Mouse (Mus musculus) left cerebral cortex, adult 9 months (tissue): ENCODE measurements around the gene Kars.

Experiments used
- DNase-seq, 2 experiments: peaks; one replicate each; pipeline ENCODE4 v3.0.0; 2022; ENCODE audit warnings: low spot score in 2 of 2

The Kars gene

DNA sequence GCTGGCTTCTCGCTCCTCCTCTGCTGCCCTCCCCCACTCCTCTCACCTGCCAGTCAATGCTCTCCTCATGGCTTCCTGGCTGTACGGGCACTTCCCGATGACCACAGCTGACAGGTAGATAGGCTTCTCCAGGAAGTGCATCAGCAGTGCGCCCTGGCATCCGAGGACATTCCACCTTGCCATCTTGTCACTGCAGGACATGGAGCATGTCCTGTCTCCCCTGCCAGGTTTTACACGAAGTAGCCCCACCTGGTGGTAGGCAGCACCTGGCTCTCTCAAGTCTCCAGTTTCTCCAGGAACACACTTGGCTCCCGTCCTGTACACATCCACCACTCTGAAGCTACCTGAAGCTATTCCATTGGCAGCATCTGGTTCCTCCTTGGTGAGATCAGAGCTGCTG lies 29.0 kb downstream of the Kars start:
- DNase-seq, result no peak

DNA sequence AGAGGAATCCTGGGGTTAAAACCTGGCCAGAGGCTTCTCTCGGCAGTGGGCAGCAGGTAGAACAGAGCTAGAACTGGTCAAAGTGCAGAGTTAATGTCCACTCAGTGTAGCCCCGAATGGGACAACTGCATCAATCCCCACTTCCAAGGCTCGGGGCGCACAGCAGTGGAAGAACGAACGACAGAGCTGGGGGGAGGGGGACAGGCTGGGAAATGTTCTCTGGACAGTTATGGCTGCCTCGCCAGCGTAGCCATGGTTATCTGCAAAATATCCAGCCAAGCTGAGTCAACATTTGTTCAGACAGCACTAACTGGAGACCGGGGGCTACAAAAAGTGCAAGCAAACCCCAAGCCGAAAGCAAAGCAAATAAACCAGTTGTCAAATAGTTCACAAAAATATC lies 33.0 kb downstream of the Kars start:
- no peak for DNase-seq

DNA sequence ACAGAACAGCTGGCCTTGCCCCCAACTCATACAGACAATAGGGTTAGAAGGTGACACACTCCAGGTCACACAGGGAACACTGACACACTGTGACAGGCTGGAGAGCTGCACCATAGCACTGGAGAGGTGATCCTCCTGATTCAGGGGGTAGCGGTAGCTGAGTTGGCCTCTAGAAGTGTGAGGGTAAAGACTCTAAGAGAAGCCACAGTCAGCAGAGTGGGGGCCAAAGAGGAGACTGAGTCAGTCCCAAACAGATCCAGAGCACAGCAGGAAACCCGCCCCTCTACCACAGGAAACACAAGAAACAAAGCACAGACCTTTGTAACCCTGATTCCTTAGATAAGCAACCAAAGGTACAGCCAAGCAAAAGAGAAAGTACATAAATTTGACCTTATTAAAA lies 34.8 kb downstream of the Kars start:
- no peak for DNase-seq

DNA sequence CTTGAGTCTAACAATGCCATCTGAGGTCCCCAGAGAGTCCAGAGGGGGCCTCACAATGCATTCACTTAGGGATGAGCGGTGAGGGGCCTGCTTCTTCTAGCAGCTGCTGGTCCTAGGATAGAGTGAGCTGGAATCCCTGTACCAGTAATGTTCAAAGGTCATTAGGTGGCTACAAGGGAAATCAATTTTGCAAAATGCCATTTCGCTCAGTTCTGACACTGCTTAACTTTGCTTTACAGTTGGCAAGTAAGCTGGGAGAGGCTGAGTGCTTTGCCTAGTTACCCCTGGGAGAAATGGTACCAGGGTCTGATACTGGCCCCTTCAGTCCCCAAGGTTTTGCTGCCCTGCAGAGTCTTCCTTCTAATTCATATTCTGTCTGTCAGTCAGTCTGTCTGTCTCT lies 35.4 kb downstream of the Kars start:
- DNase-seq, result no peak

DNA sequence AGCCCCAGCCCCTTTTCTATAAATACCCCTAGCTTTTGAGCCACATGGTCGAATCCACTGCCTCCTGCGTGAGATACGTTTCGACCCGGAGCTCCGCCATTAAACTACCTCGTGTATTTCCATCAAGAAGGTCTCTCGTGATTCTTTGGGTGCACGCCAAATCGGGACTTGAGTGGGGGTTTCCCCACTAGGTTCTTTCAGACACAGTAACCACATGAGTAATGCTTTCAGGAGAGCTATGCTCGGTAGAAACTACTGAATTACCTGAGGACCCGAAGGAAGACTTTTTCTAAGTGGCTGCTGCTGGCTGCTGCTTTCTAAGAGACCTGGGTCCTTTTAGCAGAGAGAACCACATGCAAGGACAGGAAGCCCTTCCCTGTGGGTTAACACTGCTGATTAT lies 37.0 kb downstream of the Kars start:
- DNase-seq, result no peak

DNA sequence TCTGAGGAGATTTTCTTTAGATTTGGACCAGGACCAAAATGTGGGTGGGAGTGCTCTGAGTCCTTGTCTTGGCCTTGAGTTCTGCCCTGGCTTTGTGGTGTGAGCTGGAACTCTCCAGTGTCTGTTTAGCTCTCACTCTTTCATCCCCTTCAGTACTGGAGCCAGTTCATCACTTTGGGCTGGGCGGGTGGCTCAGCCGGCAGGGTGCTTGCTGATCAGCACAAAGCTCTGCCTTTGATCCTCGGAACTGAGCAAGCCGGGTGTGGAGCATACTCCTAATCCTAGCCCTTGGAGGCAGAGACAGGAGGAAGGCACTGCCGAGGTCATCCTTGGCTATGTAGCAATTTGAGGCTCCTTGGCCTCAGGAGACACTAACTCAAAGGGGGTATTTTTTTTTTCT lies 42.1 kb downstream of the Kars start:
- DNase-seq, result no peak

DNA sequence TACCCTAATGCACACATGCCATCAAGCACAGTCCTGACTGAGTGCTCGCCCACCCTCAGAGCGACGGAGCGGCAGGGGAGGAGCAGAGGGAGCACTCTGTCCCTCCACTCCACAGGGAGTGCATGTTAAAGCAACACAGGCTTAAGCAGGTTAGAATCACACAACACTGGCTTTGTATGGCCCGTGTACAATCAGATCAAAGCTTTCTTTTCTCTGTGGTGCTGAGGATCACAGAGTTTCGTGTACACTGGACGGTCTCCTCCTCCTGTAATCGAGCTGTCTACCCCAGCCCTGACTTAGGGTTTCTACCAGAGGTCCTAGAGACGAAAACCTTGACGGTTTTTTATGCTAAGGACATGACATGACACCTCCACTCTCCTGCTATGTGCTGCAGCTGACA lies 42.6 kb downstream of the Kars start:
- no peak for DNase-seq

DNA sequence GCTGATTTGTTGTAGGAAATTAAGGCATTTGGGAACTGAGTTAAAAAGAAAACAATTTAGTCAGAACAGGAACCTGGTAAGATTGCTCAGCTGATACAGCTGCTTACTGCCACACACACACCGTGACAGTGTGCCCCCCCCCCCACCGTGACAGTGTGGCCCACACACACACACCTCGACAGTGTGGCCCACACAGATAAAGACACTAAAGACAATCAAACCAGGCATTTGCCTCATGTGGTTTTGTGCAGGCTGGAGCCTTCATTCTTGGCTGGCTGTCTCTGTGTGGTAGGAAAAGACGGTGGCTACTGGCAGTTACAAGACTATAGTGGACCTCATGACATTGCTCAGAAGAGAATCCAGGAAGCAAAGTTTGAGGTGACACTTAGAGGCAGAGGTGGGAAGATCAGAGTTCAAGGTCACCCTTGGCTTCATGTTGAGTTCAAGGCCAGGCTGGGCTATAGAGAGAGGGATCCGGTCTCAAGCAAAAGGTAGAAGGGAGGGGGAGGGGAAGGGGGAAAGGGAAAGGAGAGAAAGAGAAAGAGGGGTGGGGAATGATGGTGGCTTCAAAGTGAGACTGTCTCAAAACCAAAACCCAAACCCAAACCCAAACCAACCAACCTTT lies 43.8 kb downstream of the Kars start:
- DNase-seq, result no peak

DNA sequence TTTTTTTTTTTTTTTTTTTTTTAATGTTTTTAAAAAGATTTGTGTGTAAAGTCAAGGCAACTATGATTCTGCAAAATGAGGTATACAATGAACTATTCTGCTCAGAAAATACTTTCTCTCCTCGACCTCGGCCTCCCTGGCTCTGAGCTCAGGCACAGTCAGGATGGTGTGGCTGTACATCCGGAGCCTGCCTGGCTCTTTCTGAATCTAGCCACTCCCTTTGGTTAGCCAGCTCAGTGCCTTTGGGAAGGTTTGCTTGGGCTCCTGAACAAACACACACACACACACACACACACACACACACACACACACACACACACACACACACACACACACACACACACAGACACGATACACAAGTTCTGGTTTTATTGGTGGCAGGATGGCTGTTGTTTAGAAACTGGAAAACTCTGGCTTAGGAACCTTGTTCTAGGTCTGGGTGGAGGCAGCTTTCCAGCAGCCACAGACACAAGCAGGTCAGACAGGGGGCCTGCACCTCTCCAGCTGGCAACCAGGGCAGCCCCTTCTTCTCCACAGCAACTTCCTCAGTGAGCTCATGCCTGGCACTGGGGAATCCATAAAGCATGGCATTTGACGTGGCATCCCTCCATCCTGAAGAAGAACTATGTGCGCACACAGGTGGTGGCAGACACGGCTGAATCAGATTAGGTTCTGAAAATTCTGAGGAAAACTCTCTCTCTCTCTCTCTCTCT lies 46.1 kb downstream of the Kars start:
- no peak for DNase-seq

DNA sequence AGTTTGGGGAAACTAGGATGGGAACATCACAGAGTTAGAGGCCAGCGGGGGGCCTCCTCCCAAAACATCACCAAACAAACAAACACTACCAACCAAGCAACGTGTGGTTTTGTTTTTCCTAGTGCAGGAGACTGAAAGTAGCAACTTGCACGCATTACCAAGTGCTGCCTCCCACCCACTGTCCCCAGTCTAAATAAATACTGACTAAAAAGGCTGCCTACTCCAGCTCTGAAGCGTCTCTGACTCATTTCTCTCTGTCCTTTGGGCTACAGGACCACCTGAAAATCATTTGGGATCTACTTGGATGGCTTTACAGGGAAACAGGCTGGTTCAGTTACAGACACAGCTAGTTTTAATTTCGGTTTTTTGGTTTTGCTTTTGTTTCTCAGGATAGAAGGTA lies 46.8 kb downstream of the Kars start:
- DNase-seq, result no peak

DNA sequence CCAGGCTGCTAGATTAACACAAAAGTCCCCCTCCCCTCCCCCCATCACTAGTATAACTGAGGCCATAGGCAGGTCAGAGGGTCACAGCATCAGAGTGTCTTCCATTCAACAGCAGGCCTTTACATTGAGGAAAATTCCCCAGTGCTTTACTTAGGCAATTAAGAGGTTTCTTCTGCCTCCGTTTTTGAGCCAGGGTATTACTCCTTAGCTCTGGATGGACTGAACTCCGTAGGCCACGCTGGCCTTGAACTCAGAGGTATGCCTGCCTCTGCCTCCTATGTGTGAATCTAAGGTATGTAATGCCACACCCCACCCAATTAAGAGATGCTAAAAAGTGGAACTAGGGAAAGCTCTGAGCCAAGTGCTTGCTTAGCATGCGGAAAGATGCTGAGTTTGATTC lies 47.6 kb downstream of the Kars start:
- no peak for DNase-seq

DNA sequence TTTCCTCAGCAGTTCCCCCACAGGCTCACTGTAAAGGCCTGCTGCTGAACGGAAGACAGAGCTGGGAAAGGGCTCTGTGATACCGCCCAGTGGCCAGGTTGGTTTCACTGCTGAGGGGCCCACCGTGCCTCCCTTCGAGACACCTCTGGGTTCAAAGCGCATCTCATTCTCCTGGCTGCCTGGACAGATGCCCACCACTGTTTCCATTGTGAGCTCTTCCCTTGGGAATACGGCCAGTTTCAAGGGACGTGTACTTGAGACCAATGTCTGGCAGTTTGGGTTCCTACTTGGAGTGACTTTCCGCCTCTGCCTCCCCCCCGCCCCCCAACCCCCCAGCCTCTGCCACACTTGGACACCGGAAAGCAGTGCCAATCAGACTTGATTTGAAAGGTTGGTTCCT lies 48.0 kb downstream of the Kars start:
- DNase-seq, result no peak

DNA sequence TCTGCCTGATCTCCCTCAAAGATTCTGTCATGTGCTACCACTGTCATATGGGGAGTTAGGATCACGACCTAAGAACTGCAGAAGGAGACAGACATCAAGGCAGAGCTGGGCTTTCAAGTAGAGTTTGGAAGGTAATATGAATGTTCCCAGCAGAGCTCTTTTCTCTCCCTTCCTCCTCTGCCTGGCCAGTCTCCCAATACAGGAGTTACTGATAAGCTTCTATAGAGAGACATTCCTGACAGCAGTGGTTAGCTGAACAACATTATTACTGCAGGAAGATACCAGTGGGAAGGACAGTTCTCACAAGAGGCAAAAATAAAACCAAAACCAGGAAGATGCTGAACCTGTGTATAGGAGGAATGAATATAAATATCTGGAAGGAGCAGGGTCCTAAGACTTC lies 48.5 kb downstream of the Kars start:
- DNase-seq, result no peak

DNA sequence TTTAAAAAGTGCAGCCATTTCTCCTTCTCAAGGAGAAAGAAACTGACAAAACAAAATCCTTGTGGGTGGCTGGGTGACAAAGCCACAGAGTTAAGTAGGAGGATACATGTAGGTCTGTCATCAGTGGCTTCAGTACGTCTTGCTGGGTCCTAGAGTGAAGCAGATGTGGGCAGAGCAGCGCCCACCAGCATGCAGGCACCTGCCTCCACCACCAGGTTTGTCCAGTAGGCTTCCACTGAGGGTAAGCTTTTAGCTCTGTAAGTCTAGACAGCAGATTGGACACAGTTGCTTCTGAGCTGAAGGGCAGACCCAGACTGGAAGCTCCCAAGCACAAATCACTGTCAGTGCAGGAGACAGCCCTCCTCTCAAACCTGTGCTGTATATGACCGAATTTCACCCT lies 49.8 kb downstream of the Kars start:
- no peak for DNase-seq

DNA sequence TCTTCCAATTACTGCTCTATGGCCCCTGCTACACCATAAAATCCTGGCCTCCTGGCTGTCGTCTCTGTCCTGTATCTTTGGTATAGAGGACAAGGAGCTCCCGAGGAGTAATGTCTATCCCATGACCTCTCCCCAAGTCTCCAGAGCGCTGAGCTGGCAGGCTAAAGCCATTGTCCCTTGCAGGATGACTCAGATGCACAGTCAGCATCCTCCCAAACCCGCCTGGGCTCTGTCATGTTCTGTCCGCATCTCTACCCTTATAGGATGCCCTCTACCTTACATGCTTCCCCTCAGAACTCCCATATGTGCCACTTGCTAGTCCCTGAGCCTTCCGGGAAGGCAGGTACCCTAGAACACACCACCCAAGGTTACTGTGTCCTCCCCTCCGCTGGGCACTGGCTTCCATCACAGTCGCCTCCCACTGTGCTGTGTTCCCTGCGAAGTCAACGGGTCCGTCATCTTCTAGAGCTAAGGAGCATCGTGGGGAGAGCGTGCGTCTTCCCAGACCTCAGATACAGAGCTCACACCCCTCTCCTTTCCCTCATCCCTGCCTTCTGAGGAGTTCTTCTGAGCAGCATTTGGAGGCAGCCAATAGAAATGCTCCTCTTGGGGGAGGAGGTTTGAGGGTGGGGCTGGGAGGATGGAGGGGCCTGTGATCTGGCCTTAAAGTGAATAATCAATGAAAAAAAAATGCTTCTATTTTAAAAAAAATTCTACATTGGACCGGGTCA lies 50.4 kb downstream of the Kars start:
- DNase-seq, result no peak

DNA sequence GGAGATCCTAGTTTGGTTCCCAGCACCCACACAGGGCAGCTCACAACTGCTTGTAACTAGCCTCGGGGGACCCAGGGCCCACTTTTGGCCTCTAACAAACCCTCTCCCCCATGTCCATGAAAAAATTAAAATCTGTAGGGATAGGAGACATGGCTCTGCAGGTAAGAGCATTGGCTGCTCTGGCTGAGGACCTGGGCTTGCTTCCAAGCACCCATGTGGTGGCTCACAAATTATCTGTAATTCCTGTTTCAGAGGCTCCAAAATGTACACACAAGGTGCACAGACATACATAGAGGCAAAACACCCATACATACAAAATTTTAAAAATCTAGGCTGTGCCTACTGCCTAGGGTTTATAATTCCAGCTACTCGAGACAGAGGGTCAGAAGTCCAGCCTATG lies 53.9 kb downstream of the Kars start:
- no peak for DNase-seq

DNA sequence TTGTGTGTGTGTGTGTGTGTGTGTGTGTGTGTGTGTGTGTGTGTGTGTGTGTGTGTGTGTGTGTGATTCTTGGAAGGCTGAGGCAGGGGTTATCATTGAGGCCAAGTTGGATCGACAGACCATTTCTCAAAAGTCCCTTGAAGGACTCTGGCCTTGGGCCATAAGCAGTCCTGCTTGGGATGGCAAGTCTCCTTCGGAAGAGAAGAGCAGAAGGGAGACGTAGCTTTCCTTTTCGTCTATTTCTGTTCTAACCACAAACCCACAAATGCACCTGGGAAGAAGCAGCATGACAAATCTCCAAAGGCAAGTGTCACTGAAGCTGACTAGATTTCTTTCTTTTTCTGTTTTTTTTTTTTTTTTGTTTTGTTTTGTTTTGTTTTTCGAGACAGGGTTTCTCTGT lies 55.2 kb downstream of the Kars start:
- no peak for DNase-seq

DNA sequence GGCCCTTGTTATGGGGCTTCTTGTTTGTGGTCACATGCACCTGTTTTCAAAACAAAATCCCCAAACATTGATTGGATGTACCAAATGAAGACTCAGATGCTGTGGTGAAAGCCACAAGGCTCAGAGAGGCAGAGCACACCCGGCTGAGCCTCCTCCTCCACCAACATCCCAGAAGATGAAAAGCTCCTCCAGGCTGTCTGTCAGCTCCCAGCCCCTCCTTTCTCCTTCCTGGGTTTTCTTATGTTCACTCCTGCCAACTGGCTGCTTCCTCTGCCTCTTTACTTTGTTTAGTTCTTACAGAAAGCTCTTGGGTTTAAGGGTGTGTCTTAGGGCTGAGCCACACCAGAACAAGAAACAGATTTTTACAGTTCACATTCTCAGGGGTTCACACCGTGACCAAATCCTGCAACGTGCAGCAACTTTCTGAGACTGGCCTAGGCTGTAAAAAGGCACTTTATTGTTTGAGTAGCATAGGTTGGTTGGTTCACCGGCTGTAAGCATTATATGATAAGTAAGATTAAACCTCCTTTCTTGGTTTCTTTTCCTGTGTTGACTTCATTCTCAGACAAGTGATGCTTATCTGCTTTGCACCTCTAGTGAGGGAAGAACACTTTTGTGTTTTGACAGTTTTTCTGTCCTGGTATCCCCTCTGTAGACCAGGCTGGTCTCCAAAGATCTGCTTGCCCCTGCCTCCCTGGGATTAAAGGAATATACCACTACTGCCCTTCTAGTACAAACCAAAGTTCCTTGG lies 56.1 kb downstream of the Kars start:
- no peak for DNase-seq

DNA sequence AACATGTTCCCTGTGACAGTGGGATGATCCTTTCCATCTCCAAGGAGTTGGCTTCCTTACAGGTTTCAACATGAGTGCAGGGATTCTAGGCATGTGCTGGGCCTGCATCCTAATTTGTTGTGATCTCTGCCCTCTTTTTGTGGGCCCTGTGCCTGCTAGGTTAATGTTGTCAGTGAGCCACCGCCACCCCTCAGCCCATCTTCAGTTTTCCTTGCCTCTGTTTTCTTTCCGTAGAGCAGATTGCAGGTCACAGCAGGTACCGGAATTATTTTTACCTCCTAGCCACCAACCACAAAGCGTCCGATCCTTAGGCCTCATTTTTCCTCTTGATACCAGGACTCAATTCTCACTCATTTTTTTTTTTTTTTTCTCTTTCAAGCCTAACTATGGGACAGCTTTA lies 59.2 kb downstream of the Kars start:
- no peak for DNase-seq

DNA sequence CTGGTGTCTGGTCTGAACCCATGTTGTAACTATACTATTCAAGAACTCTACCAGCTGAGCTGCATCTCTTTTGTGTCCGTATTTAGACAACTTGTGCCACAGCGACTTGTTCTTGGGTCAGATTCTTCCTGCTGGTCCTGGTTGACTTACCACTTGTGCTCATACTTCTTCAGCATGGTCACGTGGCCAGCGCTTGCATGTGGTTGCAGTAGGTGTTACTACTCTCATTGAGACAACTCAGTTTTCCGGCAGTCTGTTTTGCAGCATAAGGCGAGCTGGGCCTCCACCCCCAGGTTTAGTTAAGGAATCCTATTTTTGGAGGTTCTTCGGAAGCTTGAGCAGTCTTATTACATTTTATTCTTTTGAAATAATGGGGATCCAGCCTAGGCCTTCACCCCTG lies 59.8 kb downstream of the Kars start:
- DNase-seq, result peak in 1 of 2 experiments; percentile 77

DNA sequence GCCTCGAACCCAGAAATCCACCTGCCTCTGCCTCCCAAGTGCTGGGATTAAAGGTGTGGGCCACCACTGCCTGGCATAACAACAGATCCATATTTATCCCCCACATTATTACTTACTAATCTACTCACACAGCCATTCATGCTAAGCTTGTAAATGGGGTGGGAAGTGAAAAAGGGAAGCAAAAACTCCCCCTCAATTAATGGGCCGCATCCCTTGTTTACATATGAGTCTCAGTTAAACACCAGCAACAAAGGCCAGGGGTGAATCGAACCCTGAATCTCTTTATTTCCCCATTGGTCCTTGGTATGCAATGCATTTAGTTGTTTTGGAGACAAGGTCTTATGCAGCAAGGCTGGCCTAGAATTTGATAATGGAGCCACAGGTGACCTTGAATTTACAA lies 60.3 kb downstream of the Kars start:
- no peak for DNase-seq

DNA sequence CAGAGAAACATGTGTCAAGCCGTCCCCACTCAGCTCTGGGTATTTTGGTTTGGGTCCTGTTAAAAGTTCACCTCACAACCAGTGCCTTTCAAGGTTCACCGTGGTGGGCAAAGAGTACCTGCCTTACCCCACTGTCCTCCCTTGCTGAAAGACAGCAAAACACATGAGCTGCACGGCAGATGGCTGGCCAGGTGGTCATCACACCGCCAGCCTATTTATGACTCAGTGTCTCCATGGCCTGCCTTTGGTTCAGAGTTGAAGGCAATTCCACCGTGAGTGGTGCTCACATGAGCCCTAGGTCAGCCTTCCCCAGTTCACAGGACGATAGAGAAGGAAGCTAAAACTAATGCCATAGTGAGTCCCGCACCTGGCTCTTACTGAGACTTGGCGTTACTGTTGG lies 63.2 kb downstream of the Kars start:
- no peak for DNase-seq

DNA sequence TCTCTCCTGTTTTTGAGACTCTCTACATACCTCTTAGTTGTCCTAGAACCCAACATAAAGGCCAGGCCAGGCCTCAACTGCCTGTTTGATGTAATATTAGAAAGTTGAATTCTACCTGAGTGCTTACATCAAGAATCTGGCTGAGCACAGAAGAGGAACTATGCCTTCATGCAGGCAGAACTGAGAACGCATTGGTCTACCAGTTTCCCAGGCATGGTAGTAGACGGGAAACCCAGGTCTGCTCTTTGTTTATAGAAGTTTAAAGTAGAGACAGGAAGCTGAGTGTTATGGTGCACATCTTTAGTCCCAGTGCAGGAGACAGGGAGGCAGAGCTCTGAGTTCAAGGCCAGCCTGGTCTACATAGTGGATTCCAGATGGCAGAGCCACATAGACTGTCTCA lies 64.0 kb downstream of the Kars start:
- DNase-seq, result no peak
